Mouse (Mus musculus): ENCODE measurements around the gene Pkd2l1. TPM values are rescaled to one million over a fixed set of nuclear protein-coding genes. Genes with fewer than 3 reads are reported as not detected.

The Pkd2l1 gene
- polyA plus RNA-seq, 1 experiment: not detected

- TF ChIP-seq GATA1 (IDR thresholded peaks at IDR 0.05; ENCODE audit: low read length): no peak
Measured at GRCm38 (mm10) chr19:44189056-44189455, 3.2 kb downstream of the Pkd2l1 start.

- no peak for TF ChIP-seq GATA1 (IDR thresholded peaks at IDR 0.05; ENCODE audit: low read length)
Measured at GRCm38 (mm10) chr19:44183968-44184367, 8.3 kb downstream of the Pkd2l1 start.

DNA sequence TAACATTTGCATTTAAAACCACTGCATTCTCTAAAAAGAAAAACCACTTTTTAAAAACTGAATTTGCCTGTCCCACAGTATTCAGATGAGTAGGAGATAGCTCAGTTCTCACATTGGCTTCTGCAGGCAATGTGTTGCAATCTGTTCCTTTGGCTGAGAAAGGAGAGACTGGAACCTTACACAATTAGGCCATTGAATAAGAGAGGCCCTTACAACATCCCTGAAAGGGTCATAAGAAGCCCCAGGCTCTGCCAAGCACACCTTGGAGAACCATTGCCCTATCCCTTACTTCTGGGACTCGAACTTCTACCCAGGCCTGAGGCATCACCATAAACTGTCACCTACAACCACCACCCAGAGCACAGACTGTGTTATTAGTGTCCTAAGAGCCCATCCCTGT is 11.7 kb downstream of the Pkd2l1 start:
- TF ChIP-seq GATA1 (IDR thresholded peaks at IDR 0.05; ENCODE audit: low read length): no peak

- no peak for TF ChIP-seq GATA1 (IDR thresholded peaks at IDR 0.05; ENCODE audit: low read length)
Measured at GRCm38 (mm10) chr19:44176741-44177140, 15.5 kb downstream of the Pkd2l1 start.

DNA sequence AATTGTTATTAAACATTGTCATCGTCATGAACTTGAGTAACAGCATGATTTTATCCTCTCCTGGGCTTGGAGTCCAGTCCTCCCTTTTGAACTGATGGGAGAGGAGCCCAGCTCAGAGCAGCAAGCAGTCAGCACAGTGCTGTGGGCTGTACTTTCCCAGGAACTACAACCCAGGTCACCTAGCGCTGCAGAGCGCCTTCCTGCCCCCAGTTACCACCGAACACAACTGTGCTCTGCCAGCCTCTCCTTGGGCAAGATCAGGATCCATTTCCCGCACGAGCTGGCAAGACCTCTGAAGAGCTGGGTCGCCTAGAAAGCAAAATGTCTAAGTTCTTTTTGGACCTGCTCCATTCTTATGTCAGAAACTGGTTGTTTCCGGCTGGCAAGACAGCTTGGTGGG is 17.4 kb downstream of the Pkd2l1 start:
- no peak for TF ChIP-seq GATA1 (IDR thresholded peaks at IDR 0.05; ENCODE audit: low read length)

GRCm38 (mm10) chr19:44161515-44161914 is 30.7 kb downstream of the Pkd2l1 start:
- TF ChIP-seq GATA1 (IDR thresholded peaks at IDR 0.05; ENCODE audit: low read length): no peak

DNA sequence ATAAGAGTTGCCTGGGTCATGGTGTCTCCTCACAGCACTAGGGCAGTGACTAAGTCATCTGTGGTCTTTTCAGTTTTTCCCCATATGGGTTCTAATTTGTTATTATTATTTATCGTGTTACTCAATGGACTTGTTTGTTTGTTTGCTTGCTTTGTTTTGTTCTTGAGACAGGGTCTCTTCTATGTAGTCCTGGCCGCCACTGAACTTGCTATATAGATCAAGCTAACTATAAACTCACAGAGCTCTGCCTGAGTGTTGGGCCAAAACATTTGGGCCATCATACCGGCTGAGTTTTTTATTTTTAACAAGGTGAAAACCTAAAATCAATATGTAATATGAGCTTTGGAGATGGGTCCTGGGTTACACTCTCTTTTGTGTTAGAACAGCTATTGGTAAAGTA is 32.9 kb downstream of the Pkd2l1 start:
- TF ChIP-seq GATA1 (IDR thresholded peaks at IDR 0.05; ENCODE audit: low read length): no peak

- TF ChIP-seq GATA1 (IDR thresholded peaks at IDR 0.05; ENCODE audit: low read length): no peak
Measured at GRCm38 (mm10) chr19:44157005-44157404, 35.2 kb downstream of the Pkd2l1 start.

DNA sequence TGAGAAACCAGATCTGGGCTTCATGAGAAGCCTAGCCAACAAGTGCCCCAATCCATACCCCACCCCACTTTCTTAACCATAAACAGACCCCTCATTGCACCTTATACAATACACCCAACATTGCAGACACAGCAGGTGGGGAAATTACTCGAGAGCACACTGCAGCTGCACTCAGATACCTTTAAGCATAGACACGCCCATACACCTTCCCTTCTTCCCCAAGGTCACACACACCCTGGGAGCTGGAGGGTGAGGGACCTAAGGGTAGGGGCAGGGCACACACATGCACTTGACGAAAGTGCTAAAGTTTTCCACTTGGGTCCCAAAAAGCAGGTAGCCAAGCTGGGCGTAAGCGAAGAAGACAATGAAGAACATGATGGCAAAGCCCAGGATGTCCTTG is 38.5 kb downstream of the Pkd2l1 start:
- no peak for TF ChIP-seq GATA1 (IDR thresholded peaks at IDR 0.05; ENCODE audit: low read length)

DNA sequence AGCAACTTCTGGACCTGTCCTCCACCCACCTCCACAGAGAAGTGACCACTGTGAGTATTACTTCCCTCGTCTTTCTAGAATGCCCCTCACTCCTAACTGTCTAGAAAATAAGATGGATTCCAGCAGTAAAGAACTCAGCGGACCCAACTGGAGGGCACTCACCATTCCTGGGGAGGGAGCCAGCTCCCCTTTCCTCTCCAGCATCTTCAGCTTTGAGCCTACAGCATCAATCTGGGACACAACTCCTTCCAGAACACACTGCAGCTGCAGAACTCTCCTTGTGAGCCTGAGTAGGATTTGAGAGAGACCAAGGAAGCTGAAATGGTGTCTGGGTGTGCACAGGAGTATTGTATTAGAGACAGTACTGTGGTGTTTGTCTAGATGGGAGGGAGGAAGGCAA is 43.3 kb downstream of the Pkd2l1 start:
- TF ChIP-seq GATA1 (IDR thresholded peaks at IDR 0.05; ENCODE audit: low read length): no peak

DNA sequence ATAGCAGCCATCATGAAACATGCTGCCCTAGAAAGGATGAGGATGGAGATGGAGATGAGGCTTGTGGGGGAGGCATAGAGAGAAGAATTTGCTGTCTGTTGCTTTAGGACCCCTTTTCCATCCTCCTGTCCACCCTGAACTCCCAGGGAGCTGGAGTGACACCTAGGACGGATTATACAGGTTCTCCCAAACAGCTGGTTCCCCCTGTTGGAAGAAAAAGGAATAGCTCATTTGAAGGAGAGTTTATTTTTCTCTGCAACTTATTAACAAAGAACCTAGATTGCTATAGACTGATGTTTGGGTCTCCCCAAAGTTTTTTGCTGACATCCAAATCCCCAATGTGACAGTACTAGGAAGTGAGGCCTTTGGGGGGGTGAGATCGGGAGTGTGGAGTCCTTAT is 43.9 kb downstream of the Pkd2l1 start:
- TF ChIP-seq GATA1 (IDR thresholded peaks at IDR 0.05; ENCODE audit: low read length): no peak

GRCm38 (mm10) chr19:44146951-44147350 is 45.3 kb downstream of the Pkd2l1 start:
- no peak for TF ChIP-seq GATA1 (IDR thresholded peaks at IDR 0.05; ENCODE audit: low read length)

GRCm38 (mm10) chr19:44146568-44146879 is 45.7 kb downstream of the Pkd2l1 start:
- TF ChIP-seq GATA1 (IDR thresholded peaks at IDR 0.05; ENCODE audit: low read length): no peak

GRCm38 (mm10) chr19:44145702-44146567 is 46.3 kb downstream of the Pkd2l1 start, which contains the start of gene Bloc1s2:
Gene Bloc1s2, minus strand, starts transcription at chr19:44146446.
- no peak for TF ChIP-seq GATA1 (IDR thresholded peaks at IDR 0.05; ENCODE audit: low read length)

GRCm38 (mm10) chr19:44144366-44144765 is 47.9 kb downstream of the Pkd2l1 start:
- no peak for TF ChIP-seq GATA1 (IDR thresholded peaks at IDR 0.05; ENCODE audit: low read length)

DNA sequence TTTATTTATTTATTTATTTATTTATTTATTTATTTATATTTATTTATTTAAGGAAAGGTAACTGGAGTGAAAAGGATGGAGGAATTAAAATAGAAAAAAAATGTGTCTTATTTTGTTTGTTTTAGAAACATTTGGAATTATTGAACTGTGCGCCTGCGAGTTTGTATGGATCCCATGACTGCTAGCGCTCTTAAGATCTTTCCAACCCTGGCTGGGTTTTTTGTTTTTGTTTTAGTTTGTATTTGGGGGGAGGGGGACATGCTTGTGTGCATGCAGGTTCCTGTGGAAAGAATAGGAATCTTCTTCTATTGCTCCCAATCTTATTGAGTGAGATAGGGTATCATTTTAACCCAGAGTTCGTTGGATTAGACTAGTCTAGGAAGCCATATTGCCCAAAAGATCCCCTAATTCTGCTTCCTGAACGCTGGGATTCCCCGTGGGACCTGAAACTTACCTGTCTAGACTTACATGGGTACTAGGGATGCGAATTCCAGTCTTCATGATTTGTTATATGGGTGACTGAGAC is 56.2 kb downstream of the Pkd2l1 start:
- no peak for TF ChIP-seq GATA1 (IDR thresholded peaks at IDR 0.05; ENCODE audit: low read length)
